Mouse (Mus musculus): ENCODE data around the gene Usp12.
A peak's percentile ranks its signal among the peaks of the same experiment; 100 is the strongest.

The Usp12 gene

GRCm38 (mm10) chr5:146794853-146795252, at the start of gene Usp12:
Usp12 (minus strand) TSS chr5:146795006.
- peak; percentile 87 for DNase-seq (ENCODE audit: low read depth, low spot score)

GRCm38 (mm10) chr5:146844301-146844941, 49.6 kb upstream of the Usp12 start:
- DNase-seq (ENCODE audit: low read depth, low spot score): no peak

GRCm38 (mm10) chr5:146841996-146842395, 47.2 kb upstream of the Usp12 start:
- no peak for DNase-seq (ENCODE audit: low read depth, low spot score)

GRCm38 (mm10) chr5:146841301-146841700, 46.5 kb upstream of the Usp12 start:
- DNase-seq (ENCODE audit: low read depth, low spot score): no peak

GRCm38 (mm10) chr5:146840422-146840821, 45.6 kb upstream of the Usp12 start:
- no peak for DNase-seq (ENCODE audit: low read depth, low spot score)

GRCm38 (mm10) chr5:146839760-146840159, 45.0 kb upstream of the Usp12 start:
- no peak for DNase-seq (ENCODE audit: low read depth, low spot score)

GRCm38 (mm10) chr5:146838836-146839648, 44.2 kb upstream of the Usp12 start:
- no peak for DNase-seq (ENCODE audit: low read depth, low spot score)

- DNase-seq (ENCODE audit: low read depth, low spot score): no peak
Measured at GRCm38 (mm10) chr5:146837967-146838720, 43.3 kb upstream of the Usp12 start.

- DNase-seq (ENCODE audit: low read depth, low spot score): no peak
Measured at GRCm38 (mm10) chr5:146834959-146835358, 40.2 kb upstream of the Usp12 start.

- no peak for DNase-seq (ENCODE audit: low read depth, low spot score)
Measured at GRCm38 (mm10) chr5:146833673-146834201, 38.9 kb upstream of the Usp12 start.

GRCm38 (mm10) chr5:146832769-146833448, 38.1 kb upstream of the Usp12 start, which contains the start of gene Rpl21:
Rpl21 (plus strand) TSS chr5:146832890.
- DNase-seq (ENCODE audit: low read depth, low spot score): peak; percentile 89

GRCm38 (mm10) chr5:146832435-146832768, 37.6 kb upstream of the Usp12 start:
- no peak for DNase-seq (ENCODE audit: low read depth, low spot score)

- no peak for DNase-seq (ENCODE audit: low read depth, low spot score)
Measured at GRCm38 (mm10) chr5:146829528-146829927, 34.7 kb upstream of the Usp12 start.

- DNase-seq (ENCODE audit: low read depth, low spot score): no peak
Measured at GRCm38 (mm10) chr5:146823005-146823404, 28.2 kb upstream of the Usp12 start.

- DNase-seq (ENCODE audit: low read depth, low spot score): no peak
Measured at GRCm38 (mm10) chr5:146818906-146819623, 24.3 kb upstream of the Usp12 start.

- DNase-seq (ENCODE audit: low read depth, low spot score): no peak
Measured at GRCm38 (mm10) chr5:146817583-146817982, 22.8 kb upstream of the Usp12 start.

- no peak for DNase-seq (ENCODE audit: low read depth, low spot score)
Measured at GRCm38 (mm10) chr5:146815394-146815793, 20.6 kb upstream of the Usp12 start.

- no peak for DNase-seq (ENCODE audit: low read depth, low spot score)
Measured at GRCm38 (mm10) chr5:146813421-146813820, 18.6 kb upstream of the Usp12 start.

GRCm38 (mm10) chr5:146812866-146813265, 18.1 kb upstream of the Usp12 start:
- no peak for DNase-seq (ENCODE audit: low read depth, low spot score)

- DNase-seq (ENCODE audit: low read depth, low spot score): no peak
Measured at GRCm38 (mm10) chr5:146809951-146810350, 15.1 kb upstream of the Usp12 start.

GRCm38 (mm10) chr5:146806004-146806430, 11.2 kb upstream of the Usp12 start:
- no peak for DNase-seq (ENCODE audit: low read depth, low spot score)
